Mouse (Mus musculus) forebrain, embryonic 15.5 days (tissue): Measurements from ENCODE around the gene Cept1. TPM values are rescaled to one million over a fixed set of nuclear protein-coding genes. Genes with fewer than 3 reads are reported as not detected.

Experiments
- ATAC-seq: fragments of 200-750 bp; cut with Nextera tagmentation; replicated peaks from 2 replicates; pipeline ENCODE4 v1.8.0; 2017; ENCODE audit warnings: mild to moderate bottlenecking, moderate TSS enrichment, moderate library complexity
- H3K27ac ChIP-seq: fragments of 300-500 bp; sonication (generic); replicated peaks from 2 replicates; pipeline ENCODE4 v1.5.1; 2015; ENCODE audit warnings: mild to moderate bottlenecking, inconsistent platforms
- H3K27me3 ChIP-seq: fragments of 300-500 bp; sonication (generic); 2 replicates; pipeline ENCODE4 v1.6.1; 2015; ENCODE audit warnings: inconsistent platforms
- H3K36me3 ChIP-seq: fragments of 300-500 bp; sonication (generic); 2 replicates; pipeline ENCODE4 v1.6.1; 2015; ENCODE audit warnings: mild to moderate bottlenecking, inconsistent platforms
- H3K4me1 ChIP-seq: fragments of 300-500 bp; sonication (generic); 2 replicates; pipeline ENCODE4 v1.6.1; 2015; ENCODE audit warnings: inconsistent platforms
- H3K4me2 ChIP-seq: fragments of 300-500 bp; sonication (generic); replicated peaks from 2 replicates; pipeline ENCODE4 v1.6.1; 2015; ENCODE audit warnings: mild to moderate bottlenecking, inconsistent platforms
- H3K4me3 ChIP-seq: fragments of 300-500 bp; sonication (generic); 2 replicates; pipeline ENCODE4 v1.5.1; 2015; ENCODE audit warnings: mild to moderate bottlenecking, inconsistent platforms
- H3K9ac ChIP-seq: fragments of 300-500 bp; sonication (generic); replicated peaks from 2 replicates; pipeline ENCODE4 v1.6.1; 2015; ENCODE audit warnings: mild to moderate bottlenecking, inconsistent platforms
- H3K9me3 ChIP-seq: fragments of 300-500 bp; sonication (generic); 2 replicates; pipeline ENCODE4 v1.6.1; 2016; ENCODE audit warnings: inconsistent platforms
- WGBS: fragments of 180-500 bp; shearing (Covaris S2); methylation state at CpG from one replicate; pipeline ENCODE4 v1.1.7; 2015; ENCODE audit warnings: mixed read lengths; 5-methylcytosine and 5-hydroxymethylcytosine counted together
- polyA plus RNA-seq: library from polyadenylated mRNA; unstranded; fragments of >200 nt; fragmentation: Nextera tagmentation; extraction: Ambion mirVana; gene quantifications from 2 replicates; pipeline ENCODE4 v1.2.1, GENCODE M21; 2015

Cept1 gene
- polyA plus RNA-seq, 1 experiment from 2014 or later: 49.9 TPM

DNA sequence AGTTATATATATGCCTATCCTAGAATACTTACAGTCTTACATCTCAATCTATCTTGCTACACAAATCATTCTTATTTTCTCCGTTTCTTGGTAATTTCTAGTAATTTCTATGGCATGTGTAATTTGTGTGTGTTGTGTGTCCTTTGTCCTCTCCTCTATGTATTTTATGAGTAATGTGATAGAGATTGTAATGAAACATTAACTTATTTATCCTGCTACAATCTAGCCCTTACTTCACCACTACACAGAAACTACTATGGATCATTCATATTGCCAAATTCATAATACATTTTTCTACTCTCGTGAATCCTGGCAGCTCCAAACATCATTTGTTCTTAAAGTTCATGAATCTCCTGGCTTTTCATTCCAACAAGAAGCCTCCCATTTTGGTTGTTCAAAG, 19.6 kb downstream of the Cept1 start:
- H3K4me2 ChIP-seq: no peak overlapping the region
- 99% methylated on average over 2 of the region's 2 CpGs for WGBS
- no peak overlapping the region for H3K27ac ChIP-seq
- no peak overlapping the region for H3K4me3 ChIP-seq
- no peak overlapping the region for H3K9ac ChIP-seq
- ATAC-seq: no peak
- H3K4me1 ChIP-seq: no peaks in the 10 kb centered on the region
- H3K27me3 ChIP-seq: no peaks in the 10 kb centered on the region
- no peaks in the 10 kb centered on the region for H3K9me3 ChIP-seq
- H3K36me3 ChIP-seq: peaks cover 3% of the 10 kb centered on the region; the same call in 1 of the 2 replicates

- Histone ChIP-seq H3K4me1 (no peaks in the 10 kb centered on the region), H3K36me3 (peaks cover under 1% of the 10 kb centered on the region; the same call in 1 of the 2 replicates), H3K9ac (no peak overlapping the region), H3K27me3 (no peaks in the 10 kb centered on the region), H3K4me3 (no peak overlapping the region), H3K27ac (no peak overlapping the region), H3K4me2 (no peak overlapping the region), H3K9me3 (no peaks in the 10 kb centered on the region)
- WGBS: 85% methylated on average over 2 of the region's 2 CpGs
- ATAC-seq: no peak
Observed at GRCm38 (mm10) chr3:106526411-106526810, 21.2 kb downstream of the Cept1 start.

GRCm38 (mm10) chr3:106522730-106523129, 24.9 kb downstream of the Cept1 start:
- Histone ChIP-seq H3K4me1 (no peaks in the 10 kb centered on the region), H3K27ac (no peak overlapping the region), H3K9me3 (no peaks in the 10 kb centered on the region), H3K27me3 (no peaks in the 10 kb centered on the region), H3K36me3 (no peaks in the 10 kb centered on the region), H3K9ac (no peak overlapping the region), H3K4me2 (no peak overlapping the region), H3K4me3 (no peak overlapping the region)
- WGBS: 95% methylated on average over 1 of the region's 1 CpGs
- no peak for ATAC-seq

GRCm38 (mm10) chr3:106515016-106515415, 32.6 kb downstream of the Cept1 start:
- H3K4me3 ChIP-seq: no peak overlapping the region
- no peaks in the 10 kb centered on the region for H3K36me3 ChIP-seq
- H3K9ac ChIP-seq: no peak overlapping the region
- no peak overlapping the region for H3K27ac ChIP-seq
- no peaks in the 10 kb centered on the region for H3K27me3 ChIP-seq
- H3K4me1 ChIP-seq: no peaks in the 10 kb centered on the region
- no peak for ATAC-seq
- 88% methylated on average over 6 of the region's 6 CpGs for WGBS
- no peak overlapping the region for H3K4me2 ChIP-seq
- no peaks in the 10 kb centered on the region for H3K9me3 ChIP-seq

DNA sequence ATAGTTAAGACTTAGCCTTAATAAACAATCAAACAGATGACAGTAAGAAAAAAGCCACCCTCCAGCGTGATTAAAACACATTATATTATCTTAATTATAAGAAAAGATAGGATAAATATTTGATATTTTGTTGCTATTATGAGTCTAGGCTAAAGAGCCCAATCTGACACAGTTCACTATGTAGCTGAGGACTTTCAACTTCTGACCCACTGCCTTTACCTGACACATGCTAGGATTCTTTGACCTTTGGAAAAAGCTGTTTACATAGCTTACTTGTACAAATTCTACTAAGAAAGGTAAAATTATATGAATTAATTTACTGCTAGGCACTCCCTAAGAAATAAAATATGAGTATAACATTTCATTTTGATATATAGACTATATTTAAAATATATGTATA, 36.9 kb downstream of the Cept1 start:
- no peak overlapping the region for H3K9ac ChIP-seq
- ATAC-seq: no peak
- no peaks in the 10 kb centered on the region for H3K27me3 ChIP-seq
- no peak overlapping the region for H3K4me2 ChIP-seq
- no peaks in the 10 kb centered on the region for H3K36me3 ChIP-seq
- 81% methylated on average over 1 of the region's 1 CpGs for WGBS
- no peaks in the 10 kb centered on the region for H3K4me1 ChIP-seq
- H3K4me3 ChIP-seq: no peak overlapping the region
- no peak overlapping the region for H3K27ac ChIP-seq
- H3K9me3 ChIP-seq: no peaks in the 10 kb centered on the region

GRCm38 (mm10) chr3:106502892-106503291, 44.7 kb downstream of the Cept1 start:
- Histone ChIP-seq H3K4me2 (no peak overlapping the region), H3K4me1 (no peaks in the 10 kb centered on the region), H3K27me3 (no peaks in the 10 kb centered on the region), H3K4me3 (no peak overlapping the region), H3K9ac (no peak overlapping the region), H3K9me3 (no peaks in the 10 kb centered on the region), H3K36me3 (peaks cover 29% of the 10 kb centered on the region; the same call in 1 of the 2 replicates), H3K27ac (no peak overlapping the region)
- ATAC-seq: no peak
- 98% methylated on average over 2 of the region's 2 CpGs for WGBS

GRCm38 (mm10) chr3:106500510-106500909, 47.1 kb downstream of the Cept1 start:
- WGBS: 95% methylated on average over 2 of the region's 2 CpGs
- no peak for ATAC-seq

GRCm38 (mm10) chr3:106496996-106497395, 50.6 kb downstream of the Cept1 start:
- H3K4me1 ChIP-seq: no peaks in the 10 kb centered on the region
- no peak overlapping the region for H3K27ac ChIP-seq
- no peak for ATAC-seq
- H3K27me3 ChIP-seq: no peaks in the 10 kb centered on the region
- H3K4me2 ChIP-seq: no peak overlapping the region
- no peak overlapping the region for H3K4me3 ChIP-seq
- no peaks in the 10 kb centered on the region for H3K36me3 ChIP-seq
- no peak overlapping the region for H3K9ac ChIP-seq
- no peaks in the 10 kb centered on the region for H3K9me3 ChIP-seq
- WGBS: 81% methylated on average over 3 of the region's 3 CpGs

More at GRCm38 (mm10) chr3:106500510-106500909, 47.1 kb downstream of the Cept1 start:
- no peaks in the 10 kb centered on the region for H3K27me3 ChIP-seq
- H3K36me3 ChIP-seq: peaks cover 29% of the 10 kb centered on the region; the same call in 1 of the 2 replicates
- H3K4me2 ChIP-seq: no peak overlapping the region
- no peaks in the 10 kb centered on the region for H3K9me3 ChIP-seq
- no peak overlapping the region for H3K4me3 ChIP-seq
- H3K27ac ChIP-seq: no peak overlapping the region
- no peaks in the 10 kb centered on the region for H3K4me1 ChIP-seq
- H3K9ac ChIP-seq: no peak overlapping the region

DNA sequence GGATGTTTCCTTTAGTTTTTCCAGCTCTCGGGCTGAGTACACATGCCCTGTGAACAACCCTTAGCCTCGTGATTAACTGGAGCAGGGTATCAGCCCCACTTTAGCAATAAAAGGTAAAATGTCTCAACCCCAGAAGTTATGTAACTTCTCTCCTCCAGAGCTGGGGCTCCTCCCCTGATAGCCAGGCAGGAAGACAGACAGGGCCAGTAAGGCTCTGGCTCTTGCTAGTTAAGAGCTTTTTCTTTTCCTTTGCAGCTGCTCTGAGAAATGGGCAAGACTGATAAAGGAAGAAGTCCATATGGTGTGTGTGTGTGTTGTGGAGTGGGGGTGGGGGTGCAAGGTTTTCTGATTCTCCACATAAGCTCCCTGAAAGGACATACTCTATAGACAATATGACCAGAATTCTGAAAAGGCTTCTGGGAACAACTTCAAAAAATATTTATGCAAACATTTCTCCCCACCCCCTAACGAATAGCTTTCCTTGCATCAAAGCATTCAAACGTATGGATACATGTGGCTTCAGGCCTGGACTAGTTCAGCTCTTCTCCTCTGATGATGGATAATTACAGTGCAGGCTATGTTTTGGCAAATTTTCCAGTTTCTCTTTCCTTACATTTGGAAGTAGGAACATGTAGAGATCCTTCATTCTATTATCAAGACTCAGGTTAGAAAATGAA, 51.4 kb downstream of the Cept1 start:
- Histone ChIP-seq H3K27ac (no peak overlapping the region), H3K27me3 (no peaks in the 10 kb centered on the region), H3K4me2 (no peak overlapping the region), H3K4me3 (no peak overlapping the region), H3K36me3 (no peaks in the 10 kb centered on the region), H3K9ac (no peak overlapping the region), H3K4me1 (no peaks in the 10 kb centered on the region), H3K9me3 (no peaks in the 10 kb centered on the region)
- ATAC-seq: no peak
- WGBS: 67% methylated on average over 4 of the region's 4 CpGs

GRCm38 (mm10) chr3:106495346-106496044, 52.1 kb downstream of the Cept1 start:
- Histone ChIP-seq H3K9me3 (no peaks in the 10 kb centered on the region), H3K4me3 (no peak overlapping the region), H3K9ac (no peak overlapping the region), H3K27ac (no peak overlapping the region), H3K4me1 (no peaks in the 10 kb centered on the region), H3K4me2 (no peak overlapping the region), H3K36me3 (no peaks in the 10 kb centered on the region), H3K27me3 (no peaks in the 10 kb centered on the region)
- ATAC-seq: no peak
- 96% methylated on average over 1 of the region's 1 CpGs for WGBS

DNA sequence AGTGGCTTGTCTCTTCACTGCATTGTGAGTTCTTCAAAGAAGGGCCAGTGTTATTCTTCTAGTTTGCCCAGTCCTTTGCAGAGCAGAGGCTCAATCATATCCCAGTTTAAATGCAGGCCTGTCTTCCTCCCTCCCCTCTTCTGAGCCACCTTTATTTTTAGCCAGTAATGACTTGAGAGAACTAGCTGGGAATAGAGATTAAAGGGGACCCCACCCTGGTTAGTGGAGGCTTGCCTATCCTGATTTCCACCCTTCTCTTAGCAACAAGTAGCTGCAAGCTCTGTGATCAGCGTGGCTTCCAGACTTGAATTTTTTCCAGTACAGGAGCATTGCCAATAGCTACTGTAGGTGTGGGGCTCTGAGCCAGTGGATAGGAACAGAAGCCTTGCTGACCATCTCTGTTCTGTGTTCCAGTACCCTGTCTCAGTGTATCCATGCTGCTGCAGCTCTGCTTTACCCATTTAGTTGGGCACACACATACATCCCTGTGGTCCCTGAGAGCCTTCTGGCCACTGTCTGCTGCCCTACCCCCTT, 53.1 kb downstream of the Cept1 start:
- Histone ChIP-seq H3K9ac (no peak overlapping the region), H3K9me3 (no peaks in the 10 kb centered on the region), H3K27me3 (no peaks in the 10 kb centered on the region), H3K27ac (no peak overlapping the region), H3K4me3 (no peak overlapping the region), H3K36me3 (no peaks in the 10 kb centered on the region), H3K4me2 (no peak overlapping the region), H3K4me1 (no peaks in the 10 kb centered on the region)
- 71% methylated on average over 1 of the region's 1 CpGs for WGBS
- no peak for ATAC-seq

GRCm38 (mm10) chr3:106493882-106494281, 53.7 kb downstream of the Cept1 start:
- no peak overlapping the region for H3K4me3 ChIP-seq
- no peaks in the 10 kb centered on the region for H3K36me3 ChIP-seq
- H3K27me3 ChIP-seq: no peaks in the 10 kb centered on the region
- 89% methylated on average over 3 of the region's 3 CpGs for WGBS
- no peaks in the 10 kb centered on the region for H3K9me3 ChIP-seq
- H3K4me2 ChIP-seq: no peak overlapping the region
- no peak for ATAC-seq
- no peak overlapping the region for H3K27ac ChIP-seq
- H3K4me1 ChIP-seq: no peaks in the 10 kb centered on the region
- no peak overlapping the region for H3K9ac ChIP-seq
